Mouse (Mus musculus): ENCODE data around the gene Gm21312.
"Not testable (repeated sequence)": the region's sequence is repeated elsewhere in the genome, so short reads cannot be mapped to it uniquely, and the experiment has no call there.

The Gm21312 gene

DNA sequence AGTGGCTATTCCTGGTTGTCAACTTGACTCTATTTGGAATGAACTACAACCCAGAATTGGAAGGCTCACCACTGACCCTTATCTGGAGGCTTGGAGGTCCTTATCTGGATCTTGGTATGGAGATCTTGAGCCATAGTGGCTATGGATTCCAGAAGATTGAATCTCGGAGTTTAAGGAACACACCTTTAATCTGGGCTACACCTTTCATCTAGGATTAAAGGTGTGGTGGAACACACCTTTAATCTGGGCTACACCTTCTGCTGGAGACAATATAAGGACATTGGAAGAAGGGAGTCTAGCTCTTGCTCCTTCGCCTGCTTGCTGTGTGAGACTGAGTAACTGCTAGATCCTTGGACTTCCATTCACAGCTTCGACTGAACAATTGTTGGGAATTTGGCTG, at the start of gene Gm21312:
Gene Gm21312, plus strand, starts transcription at position 301 of the 400 bp plus-strand sequence.
- in situ Hi-C loops (cut with MboI; ENCODE audit: unreplicated experiment in 2 of 2) = not testable (repeated sequence)

DNA sequence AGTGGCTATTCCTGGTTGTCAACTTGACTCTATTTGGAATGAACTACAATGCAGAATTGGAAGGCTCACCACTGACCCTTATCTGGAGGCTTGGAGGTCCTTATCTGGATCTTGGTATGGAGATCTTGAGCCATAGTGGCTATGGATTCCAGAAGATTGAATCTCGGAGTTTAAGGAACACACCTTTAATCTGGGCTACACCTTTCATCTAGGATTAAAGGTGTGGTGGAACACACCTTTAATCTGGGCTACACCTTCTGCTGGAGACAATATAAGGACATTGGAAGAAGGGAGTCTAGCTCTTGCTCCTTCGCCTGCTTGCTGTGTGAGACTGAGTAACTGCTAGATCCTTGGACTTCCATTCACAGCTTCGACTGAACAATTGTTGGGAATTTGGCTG, 34.1 kb upstream of the Gm21312 start, which contains the start of gene Gm21293:
Gene Gm21293, plus strand, starts transcription at position 301 of the 400 bp plus-strand sequence.
- in situ Hi-C loops (cut with MboI; ENCODE audit: unreplicated experiment in 2 of 2) = not testable (repeated sequence)

GRCm38 (mm10) chr10:104151197-104151596, 25.6 kb upstream of the Gm21312 start, which contains the start of gene Gm6763:
Gene Gm6763 (plus strand): TSS chr10:104151497.
- in situ Hi-C loops (cut with MboI; ENCODE audit: unreplicated experiment in 2 of 2) = not testable (repeated sequence)

DNA sequence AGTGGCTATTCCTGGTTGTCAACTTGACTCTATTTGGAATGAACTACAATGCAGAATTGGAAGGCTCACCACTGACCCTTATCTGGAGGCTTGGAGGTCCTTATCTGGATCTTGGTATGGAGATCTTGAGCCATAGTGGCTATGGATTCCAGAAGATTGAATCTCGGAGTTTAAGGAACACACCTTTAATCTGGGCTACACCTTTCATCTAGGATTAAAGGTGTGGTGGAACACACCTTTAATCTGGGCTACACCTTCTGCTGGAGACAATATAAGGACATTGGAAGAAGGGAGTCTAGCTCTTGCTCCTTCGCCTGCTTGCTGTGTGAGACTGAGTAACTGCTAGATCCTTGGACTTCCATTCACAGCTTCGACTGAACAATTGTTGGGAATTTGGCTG, 17.1 kb upstream of the Gm21312 start, which contains the start of gene Gm8764:
Gene Gm8764, plus strand, starts transcription at position 301 of the 400 bp plus-strand sequence.
- in situ Hi-C loops (cut with MboI; ENCODE audit: unreplicated experiment in 2 of 2) = not testable (repeated sequence)

DNA sequence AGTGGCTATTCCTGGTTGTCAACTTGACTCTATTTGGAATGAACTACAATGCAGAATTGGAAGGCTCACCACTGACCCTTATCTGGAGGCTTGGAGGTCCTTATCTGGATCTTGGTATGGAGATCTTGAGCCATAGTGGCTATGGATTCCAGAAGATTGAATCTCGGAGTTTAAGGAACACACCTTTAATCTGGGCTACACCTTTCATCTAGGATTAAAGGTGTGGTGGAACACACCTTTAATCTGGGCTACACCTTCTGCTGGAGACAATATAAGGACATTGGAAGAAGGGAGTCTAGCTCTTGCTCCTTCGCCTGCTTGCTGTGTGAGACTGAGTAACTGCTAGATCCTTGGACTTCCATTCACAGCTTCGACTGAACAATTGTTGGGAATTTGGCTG, 8.6 kb upstream of the Gm21312 start, which contains the start of gene Gm21304:
Gene Gm21304, plus strand, starts transcription at position 301 of the 400 bp plus-strand sequence.
- in situ Hi-C loops (cut with MboI; ENCODE audit: unreplicated experiment in 2 of 2) = not testable (repeated sequence)

- in situ Hi-C loops (cut with MboI; ENCODE audit: unreplicated experiment in 2 of 2) = not testable (repeated sequence)
These were observed 8.4 kb downstream of the Gm21312 start, which contains the start of gene Gm20765 for GRCm38 (mm10) chr10:104185233-104185632. Gene Gm20765 (plus strand): TSS chr10:104185533.

DNA sequence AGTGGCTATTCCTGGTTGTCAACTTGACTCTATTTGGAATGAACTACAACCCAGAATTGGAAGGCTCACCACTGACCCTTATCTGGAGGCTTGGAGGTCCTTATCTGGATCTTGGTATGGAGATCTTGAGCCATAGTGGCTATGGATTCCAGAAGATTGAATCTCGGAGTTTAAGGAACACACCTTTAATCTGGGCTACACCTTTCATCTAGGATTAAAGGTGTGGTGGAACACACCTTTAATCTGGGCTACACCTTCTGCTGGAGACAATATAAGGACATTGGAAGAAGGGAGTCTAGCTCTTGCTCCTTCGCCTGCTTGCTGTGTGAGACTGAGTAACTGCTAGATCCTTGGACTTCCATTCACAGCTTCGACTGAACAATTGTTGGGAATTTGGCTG, 16.9 kb downstream of the Gm21312 start, which contains the start of gene Gm4340:
Gene Gm4340, plus strand, starts transcription at position 301 of the 400 bp plus-strand sequence.
- in situ Hi-C loops (cut with MboI; ENCODE audit: unreplicated experiment in 2 of 2) = not testable (repeated sequence)

DNA sequence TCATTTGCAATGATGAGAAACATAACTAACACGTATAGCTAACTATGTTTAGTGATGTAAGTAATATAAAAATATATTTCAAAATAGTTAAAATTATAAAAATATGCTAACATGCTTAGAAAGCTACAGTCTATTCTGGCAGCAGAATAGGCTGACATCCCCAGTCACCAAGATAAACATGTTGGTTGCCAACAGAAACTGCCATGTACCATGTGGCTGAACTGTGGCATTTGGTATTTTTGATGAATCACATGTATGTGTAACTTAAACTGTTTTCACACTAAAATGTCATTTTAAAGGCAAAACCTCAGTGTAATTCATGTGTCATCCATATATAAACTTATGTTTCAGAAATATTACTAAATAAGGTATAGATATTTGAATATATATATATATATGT, 32.8 kb downstream of the Gm21312 start:
- in situ Hi-C loops (cut with MboI; ENCODE audit: unreplicated experiment in 2 of 2) = no loop called here

- in situ Hi-C loops (cut with MboI; ENCODE audit: unreplicated experiment in 2 of 2) = no loop called here
These were observed 33.6 kb downstream of the Gm21312 start for GRCm38 (mm10) chr10:104210268-104210990.

- in situ Hi-C loops (cut with MboI; ENCODE audit: unreplicated experiment in 2 of 2) = no loop called here
These were observed 37.7 kb downstream of the Gm21312 start for GRCm38 (mm10) chr10:104214527-104214926.

DNA sequence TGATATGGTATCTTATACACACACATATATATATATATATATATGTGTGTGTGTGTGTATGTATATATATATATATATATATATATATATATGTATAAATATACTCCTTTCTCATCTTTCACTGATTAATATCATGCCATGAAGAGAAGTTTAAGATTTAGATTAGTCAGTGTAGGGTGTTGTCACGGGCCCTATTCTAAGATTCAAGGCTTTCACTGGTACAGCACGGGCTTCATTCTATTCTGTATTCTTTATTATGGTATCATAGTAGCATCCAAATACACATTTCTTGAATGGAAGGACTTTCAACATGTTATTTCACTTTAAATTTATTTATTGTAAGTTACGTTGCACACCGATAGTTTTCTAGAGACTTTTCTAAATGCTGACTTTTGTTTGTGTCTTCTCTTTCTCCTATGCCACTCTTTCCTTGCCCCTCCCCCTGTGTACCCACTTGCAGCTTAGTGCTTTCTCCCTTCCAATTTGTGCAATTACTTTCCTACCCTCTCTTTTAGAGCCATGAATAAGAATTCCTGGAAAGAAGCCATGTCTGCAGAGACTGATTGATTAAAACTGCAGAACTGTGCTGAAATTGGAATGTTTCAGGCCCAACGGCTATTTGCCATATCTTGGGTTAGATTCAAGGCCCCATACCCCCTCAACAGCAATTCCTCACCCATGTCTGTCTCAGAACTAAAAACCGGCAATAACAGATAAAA, 43.6 kb downstream of the Gm21312 start:
- in situ Hi-C loops (cut with MboI; ENCODE audit: unreplicated experiment in 2 of 2) = no loop called here

Data from v-Abl transformed pro-B cells (cell line).